Mouse (Mus musculus) yolk sac, embryonic 10.5 days (tissue): Measurements from ENCODE around the gene Fkbp9.
"Not testable (repeated sequence)": the region's sequence is repeated elsewhere in the genome, so short reads cannot be mapped to it uniquely, and the experiment has no call there.

Experiments
- DNase-seq: peaks from one replicate; pipeline ENCODE4 v3.0.0-alpha.2; 2017; ENCODE audit warnings: low spot score

Gene Fkbp9

DNA sequence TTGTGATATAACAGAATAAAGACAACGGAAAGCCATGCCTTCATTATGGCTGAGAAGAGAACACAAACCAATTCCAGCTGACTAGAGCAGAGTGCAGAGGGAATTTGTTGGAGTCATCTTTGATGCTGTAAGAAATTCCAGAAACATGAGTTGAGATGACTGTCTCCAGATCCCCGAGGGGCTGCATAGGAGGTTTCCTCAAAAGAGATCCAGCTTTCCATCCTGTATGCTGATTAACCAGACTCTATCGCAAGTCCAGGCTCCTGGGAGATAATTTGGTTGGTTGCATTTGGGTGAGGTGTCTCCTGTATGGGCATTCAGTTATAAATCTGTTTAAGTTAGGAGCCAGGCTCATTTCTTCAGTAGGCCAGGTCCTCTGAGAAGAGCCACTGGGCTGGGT is 5.8 kb downstream of the Fkbp9 start:
- DNase-seq: no peak

DNA sequence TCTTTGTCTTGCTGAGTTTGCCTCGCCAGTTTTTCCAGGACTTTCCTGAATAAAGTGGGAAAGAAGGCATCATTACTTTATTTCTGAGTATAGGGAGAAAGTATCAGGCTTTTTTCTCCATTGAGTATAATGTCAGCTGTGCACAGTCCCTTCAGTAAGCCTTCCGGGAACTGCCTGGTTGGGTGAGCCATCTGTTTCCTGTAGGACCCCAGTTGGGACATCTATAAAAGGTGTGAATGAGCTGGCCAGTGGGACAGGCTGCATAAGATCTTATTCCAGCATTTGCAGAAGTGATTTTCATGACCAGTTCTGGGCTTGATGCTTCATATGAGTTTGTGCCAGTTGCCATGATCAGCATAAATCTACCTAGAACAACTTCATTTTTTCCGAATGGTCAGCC is 11.4 kb downstream of the Fkbp9 start:
- no peak for DNase-seq

DNA sequence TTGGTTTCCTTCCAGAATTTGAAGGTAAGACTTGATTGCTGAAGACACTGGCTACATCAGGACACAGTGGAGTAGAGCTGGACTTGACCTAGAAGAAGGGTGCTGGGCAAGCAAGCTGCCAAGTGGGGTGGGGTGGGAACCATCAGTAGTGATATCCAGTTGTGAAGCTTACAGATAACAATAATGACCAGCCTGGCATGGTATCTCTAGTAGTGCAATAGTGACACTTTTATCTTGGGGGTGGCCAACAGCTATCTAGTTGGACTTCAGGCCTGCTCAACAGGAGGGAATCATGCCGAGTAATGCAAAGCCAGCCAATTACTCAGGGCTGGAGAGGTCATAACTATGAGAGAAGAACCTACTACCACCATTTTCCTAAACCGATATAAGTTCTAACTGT is 12.5 kb downstream of the Fkbp9 start:
- DNase-seq: no peak

DNA sequence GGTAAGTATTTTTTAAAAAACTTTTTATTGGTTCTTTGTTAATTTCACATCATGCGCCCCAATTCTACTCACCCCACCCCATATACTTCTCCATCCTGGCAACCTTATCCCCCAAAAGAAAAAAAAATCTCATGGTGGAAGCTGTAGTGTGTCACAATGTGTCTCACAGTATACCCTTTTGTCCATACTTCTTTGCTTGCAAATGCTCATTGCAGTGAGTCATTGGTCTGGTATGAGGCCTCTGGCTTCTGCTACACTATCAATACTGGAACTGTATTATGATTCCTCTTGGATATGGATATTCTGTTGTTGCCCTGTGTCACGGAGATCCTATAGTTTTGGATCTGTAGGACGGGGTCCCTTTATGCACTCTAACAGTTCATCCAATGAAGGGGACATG is 17.1 kb downstream of the Fkbp9 start:
- DNase-seq: no peak

DNA sequence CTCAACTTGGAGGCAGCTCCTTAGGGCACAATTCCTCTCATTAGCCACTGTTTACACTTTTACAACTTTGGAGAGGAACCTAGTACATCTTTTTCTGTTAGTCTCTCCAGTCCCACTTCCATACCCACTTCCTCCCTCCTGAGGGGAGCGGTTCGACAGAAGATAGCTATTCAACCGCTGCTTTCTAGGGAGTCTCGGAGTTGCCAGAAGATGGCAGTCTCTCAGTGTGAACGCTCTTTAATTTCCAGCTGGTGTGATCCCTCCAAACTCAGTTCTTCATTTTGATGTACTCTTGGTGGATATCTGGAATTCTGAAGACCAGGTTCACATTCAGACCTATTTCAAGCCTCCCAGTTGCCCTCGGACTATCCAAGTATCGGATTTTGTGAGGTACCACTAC is 18.5 kb downstream of the Fkbp9 start:
- no peak for DNase-seq

DNA sequence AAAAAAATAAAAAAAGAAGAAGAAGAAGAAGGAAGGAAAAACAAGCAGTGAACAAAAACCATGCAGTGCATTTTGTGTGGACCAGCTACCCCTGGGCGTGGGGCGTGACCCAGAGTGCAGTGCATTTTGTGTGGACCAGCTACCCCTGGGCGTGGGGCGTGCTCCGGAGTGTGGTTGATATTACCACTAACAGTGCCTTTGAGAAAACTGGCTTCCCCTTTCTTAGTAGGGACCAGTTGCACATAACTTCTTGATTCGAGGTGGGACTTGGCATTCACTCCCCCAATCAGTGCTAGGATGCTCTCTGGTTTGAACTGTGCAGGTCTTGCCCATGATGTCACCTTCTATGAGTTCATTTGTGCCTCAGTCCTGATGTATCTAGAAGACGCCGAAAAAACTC is 22.9 kb downstream of the Fkbp9 start:
- DNase-seq: no peak

DNA sequence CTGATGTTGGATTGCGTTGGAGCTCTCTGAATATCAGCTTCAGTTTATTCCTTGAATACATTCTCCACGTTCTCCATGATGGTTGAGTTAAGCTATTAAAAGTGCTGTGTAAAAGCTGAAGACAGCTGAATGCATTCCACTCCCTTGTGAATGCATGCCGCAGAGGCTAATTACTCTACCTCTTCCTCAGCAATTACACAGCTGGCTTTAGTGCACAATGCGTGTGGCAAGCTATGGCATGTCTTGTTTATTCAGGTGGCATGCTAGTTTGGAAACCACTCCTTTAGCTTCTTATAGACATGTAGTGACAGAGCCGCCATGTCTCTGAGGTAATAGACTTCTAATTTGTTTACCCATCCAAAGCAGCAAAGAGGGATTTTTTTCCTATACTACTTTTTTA is 24.9 kb downstream of the Fkbp9 start:
- DNase-seq: no peak

DNA sequence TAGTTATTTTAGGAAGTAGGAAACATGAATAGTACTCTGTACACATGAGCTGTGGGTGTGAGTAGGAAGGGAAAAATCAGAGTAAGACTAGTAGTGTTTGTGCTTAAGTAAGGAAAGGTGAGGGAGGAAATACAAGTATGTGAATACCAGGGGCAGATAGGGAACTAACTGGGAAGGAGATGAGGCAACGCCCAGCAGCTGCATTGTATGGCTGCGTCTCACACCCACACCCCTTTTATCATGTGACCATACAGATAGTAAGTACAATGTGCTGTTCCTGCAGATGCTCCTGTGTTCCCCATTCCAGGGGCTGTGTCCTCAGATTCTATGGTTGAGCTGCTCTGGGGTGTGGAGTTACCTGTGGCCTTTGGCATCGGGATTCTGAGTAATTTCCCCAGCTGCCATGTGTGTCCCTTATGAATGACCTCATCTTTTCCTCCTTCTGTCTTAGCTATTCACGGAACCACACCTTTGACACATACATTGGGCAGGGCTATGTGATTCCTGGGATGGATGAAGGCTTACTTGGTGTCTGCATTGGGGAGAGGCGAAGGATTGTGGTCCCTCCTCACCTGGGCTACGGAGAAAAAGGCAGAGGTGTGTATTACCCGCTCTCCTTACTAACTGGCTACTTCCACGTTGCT is 28.5 kb downstream of the Fkbp9 start:
- DNase-seq: no peak

DNA sequence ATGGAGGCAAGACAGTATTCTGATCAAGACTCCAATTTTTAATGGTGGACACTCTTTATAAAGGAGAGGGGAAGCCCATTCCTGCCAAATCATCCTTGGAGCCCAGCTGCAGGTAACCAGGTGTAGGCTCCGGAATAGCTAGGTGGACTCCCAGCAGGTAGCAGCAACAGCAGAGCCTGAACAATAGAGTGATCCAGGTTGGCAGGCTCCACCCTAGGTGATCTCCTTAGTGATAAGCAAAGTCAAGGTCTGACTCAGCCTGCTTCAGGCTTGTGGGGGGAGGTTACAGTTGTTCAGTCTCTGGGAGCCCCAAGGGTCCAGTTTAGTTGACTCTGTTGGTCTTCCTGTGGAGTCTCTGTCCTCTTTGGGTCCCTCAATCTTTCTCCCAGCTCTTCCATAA is 35.0 kb downstream of the Fkbp9 start:
- not testable (repeated sequence) for DNase-seq

DNA sequence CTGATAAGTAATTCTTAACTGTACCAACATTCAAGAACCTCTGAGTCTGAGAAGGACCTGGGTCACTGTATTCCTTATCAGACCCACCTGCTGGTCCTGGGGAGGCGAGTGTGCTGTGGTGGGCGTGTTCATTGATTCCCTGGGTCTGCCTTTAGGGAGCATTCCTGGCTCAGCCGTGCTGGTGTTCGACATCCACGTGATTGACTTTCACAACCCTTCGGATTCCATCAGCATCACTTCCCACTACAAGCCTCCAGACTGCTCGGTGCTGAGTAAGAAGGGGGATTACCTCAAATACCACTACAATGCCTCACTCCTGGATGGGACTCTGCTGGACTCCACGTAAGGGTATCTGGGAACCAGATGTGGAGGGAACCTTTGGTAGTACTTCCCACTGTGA is 36.7 kb downstream of the Fkbp9 start:
- DNase-seq: no peak

DNA sequence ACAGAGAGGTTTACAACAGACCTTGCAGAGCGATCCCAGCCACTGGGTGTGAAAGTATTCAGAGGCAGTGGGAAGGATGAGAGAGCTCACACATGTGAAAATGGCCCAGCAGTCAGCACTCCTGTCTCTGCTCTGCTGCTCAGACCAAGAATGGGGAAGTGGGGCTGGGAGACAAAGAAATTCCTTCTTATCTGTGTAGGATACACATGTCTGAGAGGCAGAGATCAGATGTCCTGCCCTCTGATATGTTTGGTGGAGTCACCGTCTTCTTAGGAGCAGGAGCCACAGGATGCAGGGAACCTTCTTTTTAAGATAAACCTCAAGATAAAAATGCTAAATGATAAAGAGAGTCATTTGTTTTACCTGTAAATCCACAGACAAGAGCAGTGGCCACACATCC is 38.2 kb downstream of the Fkbp9 start:
- DNase-seq: no peak

DNA sequence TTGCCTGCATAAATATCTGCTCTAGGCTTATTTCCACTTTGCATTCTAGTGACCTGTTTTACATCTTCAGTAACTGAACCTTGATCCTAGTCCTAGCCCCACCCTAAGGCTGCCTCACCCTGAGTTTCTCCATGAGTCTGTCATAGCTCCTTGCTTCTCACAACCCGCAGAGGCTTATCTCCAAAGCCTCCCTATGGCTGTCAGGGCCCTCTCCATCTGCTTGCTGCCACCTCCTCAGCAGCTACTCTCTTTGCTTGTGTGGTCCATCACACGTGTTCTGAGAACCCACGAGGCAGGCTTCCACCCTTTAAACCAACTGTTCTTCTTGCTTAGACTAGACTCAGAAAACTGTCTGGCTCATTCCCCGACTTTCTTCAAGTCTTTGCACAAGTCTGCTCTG is 45.0 kb downstream of the Fkbp9 start:
- no peak for DNase-seq

DNA sequence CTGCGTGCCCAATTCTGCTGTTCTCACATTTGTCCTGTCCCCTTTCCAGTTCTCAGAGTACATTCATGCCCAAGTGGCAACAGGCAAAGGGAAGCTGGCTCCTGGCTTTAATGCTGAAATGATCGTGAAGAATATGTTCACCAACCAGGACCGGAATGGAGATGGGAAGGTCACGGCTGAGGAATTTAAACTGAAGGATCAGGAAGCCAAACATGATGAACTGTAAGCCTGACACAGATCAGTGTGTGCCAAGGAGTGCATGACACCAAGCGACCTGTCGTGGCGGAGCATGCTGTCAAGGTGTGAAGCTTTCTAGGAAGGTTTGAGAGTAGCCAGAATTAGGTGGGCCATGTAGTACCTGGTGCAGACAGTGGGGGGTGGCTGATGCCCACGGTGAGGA is 46.1 kb downstream of the Fkbp9 start:
- no peak for DNase-seq

DNA sequence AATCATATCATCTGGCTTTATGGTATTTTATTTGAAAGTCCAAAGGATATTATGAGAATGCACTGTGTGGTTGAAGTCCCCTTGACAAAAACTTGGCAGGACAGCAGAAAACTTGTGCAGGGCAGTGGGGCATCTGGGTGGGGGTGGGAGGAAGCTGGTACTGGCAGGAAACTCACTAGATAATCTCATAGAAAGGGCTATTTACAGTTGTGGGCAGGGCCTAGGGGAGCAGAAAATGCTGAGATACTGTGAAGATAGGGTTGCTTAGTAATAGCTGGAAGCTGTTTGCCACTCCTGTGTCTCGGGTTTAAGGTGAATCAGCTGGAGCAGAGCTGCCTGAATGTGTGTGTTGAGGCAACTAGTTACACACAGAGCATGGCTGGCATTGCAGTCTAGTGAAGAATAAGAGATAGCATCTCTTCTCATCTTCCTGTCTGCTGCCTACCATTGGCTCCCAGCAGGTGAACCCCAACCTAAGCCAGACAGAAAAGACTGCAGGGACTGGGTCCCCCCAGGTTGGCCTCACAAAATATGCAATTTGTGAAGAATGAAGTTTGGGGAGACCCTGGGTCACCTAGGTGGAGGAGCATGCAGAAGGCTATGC is 47.6 kb downstream of the Fkbp9 start:
- DNase-seq: no peak

DNA sequence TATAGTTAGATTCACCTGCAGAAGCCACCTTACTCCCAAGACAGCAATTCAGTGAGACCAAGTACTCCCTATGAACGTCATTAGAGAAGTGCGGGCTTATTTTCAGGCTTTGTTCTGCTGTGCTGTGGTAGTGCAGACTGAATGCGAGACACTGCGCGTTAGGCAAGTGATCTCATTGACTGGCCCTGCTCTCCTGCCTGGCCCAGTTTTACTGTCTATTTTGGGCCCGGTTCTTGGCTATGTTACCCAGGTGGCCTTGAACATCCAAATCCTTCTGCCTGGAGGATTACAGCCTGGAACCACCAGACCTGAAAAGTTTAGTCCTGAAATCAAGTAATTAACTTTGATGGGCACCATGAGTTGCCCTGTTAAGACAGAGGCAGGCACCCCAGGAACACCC is 56.7 kb downstream of the Fkbp9 start:
- DNase-seq: no peak

DNA sequence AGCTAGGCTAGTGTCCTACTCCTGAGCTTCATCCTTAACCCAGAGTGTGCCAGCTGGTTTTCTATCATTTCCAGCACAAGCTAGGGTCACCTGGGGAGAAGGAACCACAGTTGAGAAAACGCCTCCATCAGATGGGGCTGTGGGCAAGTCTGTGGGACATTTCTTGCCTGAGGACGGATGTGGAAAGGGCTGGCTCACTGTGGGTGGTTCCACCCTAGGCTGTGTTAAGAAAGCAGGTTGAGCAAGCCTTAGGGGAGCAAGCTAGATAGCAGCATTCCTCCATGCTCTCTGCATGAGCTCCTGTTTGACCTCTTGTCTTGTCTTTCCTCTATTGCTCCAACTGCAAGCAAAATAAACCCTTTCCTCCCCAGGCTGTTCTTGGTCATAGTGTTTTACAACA is 58.9 kb downstream of the Fkbp9 start:
- DNase-seq: no peak

DNA sequence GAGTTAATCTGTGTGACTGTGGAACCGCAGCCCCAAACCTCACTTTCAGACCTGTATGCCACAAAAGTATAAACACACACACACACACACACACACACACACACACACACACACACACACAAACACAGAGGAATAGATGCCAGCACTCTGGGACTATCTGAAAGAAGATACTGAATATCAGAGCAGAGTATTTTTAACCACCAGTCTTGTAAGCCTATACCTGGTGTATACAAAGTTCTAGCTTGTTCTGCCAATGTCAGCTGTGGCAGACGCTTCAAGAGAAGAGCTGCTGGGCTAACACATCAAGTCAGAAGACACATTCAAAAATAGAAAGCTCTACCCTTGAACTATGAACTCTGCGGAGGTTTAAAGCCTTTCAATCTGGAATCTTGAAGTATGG is 67.7 kb downstream of the Fkbp9 start:
- DNase-seq: no peak

DNA sequence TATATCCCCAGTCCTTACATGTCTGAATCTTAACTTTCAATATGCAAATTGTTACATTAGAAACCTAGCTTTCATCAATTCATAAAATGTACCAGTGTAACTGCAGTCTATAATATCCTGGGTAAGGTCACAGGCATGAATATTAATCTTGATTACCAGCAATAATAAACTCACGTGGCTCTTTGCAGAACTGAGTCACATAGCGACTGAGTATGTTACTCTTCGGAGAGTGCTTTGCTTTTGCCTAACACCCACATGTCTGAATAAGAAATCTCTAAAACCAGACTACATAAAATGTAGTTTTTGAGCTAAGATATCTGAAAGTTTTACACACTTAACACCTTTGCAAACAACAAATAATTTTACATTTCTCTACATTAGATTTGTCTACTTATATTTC is 69.5 kb downstream of the Fkbp9 start:
- DNase-seq: no peak

DNA sequence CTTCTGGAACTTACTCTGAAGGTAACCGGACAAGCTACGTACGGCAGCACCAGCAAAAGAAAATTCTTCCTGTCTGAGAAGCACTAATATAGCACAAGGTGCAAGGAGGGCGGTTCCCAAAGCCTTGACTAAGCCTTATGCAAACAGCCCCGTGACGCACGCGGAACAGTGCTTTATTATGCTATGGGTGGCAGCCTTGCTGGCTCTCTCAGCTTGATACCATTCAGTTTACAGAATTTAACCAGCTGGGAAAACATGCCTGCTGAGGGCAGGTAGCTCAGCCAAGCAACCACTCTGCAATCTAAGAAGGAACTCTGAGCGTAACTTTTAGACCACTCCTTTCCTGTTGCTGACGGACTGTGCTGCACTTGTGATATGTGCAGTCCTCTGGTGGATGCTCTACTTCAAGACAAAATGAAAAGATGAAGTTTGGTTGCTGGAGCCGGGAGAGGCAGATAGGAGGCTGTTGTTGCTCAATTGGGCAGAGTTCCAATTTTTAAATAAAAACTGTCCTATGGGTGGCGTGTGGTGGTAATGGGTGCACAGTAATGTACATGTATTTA is 70.0 kb downstream of the Fkbp9 start:
- DNase-seq: peak; percentile 61

DNA sequence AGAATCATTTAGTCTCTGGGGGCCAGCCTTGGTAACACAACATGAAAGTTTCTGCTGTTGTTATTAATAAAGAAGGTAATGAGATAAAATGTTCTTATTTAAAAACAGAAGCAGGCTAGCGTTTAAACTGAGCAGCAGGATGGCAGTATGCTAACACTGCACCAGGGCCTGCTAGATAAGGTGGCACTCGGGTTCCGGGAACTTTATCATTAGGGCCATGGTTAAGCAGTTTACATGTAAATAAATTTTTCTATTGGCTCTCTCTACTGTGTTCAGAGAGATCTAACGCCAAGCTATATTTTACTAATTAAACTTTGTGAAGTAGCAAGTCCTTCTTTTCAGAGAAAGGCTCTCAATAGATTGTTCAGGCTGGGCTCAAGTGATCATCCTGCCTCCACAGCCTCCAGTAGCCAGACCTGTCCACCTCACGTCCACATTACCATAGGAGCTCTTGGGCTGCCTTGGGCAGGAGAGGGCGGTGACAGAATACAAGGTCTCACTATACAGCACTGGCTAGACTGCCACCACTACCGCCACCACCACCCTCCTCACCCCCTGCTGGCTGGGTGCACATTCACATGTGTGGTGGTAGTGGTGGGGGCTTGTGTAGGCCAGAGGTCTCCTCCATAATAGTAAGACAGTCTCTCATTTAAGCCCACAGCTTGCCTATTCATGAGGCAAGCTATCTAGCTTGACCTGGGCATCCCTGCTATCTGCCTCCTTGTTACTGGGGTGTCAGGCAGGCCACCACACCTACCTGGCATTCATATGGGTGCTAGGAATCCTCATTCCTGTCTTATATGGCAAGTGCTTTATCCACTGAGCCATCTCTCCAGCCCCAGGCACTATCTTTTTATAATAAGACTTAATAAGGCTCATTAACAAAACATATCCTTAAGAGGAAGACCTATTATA is 71.0 kb downstream of the Fkbp9 start:
- DNase-seq: no peak

DNA sequence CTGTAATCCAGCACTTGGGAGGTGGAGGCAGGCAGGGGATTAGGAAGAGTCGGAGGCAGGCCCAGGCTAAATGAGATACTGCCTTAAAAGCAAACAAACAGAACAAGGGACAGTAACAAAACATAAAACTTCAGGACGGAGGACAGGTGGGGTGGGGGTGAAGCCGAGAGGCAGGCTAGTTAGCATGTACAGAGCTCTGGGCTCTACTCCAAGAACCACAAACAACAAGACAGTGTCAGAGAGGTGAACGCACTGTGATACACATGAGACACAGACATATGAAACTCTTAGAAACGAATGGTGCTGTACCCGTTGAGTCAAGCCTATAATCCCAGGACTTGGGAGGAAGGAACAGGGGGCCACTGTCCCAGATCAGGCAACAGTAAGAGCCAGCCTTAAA is 72.0 kb downstream of the Fkbp9 start:
- no peak for DNase-seq

DNA sequence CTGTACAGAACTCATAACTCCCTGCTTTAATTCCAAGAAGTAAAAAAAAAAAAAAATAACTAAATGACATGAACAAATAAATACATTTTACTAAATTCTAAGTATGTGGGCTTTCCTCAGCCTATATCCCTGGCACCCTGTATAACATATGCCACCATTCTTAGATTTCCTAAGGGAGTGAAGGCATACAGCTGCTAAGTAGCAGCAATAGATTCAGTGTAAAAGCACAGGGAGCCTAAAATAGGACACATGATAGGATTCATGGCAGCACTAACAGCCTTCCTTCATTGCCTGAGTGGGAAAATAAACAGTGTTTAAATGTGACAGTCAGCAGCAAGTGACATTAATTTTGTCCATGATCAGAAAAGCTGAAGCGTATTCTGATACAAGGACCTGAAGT is 72.5 kb downstream of the Fkbp9 start:
- DNase-seq: no peak

DNA sequence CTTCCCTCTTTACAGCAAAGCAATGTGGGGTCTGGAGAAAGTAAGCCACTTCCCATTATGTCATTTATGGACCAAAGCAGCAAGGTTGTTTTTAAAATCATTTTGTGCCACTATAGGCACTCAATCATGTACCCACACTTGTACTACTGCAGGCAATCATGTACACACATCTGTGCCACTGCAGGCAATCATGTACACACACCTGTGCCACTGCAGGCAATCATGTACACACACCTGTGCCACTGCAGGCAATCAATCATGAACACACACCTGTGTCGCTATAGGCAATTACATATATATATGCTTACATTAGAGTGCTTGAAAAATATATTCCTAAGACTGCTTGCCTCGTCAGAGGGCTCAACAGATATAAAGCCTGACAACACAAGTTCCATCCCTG is 73.1 kb downstream of the Fkbp9 start:
- DNase-seq: no peak
